Mouse (Mus musculus): Measurements from ENCODE around the gene Tomm5.
"Not testable (repeated sequence)": the region's sequence is repeated elsewhere in the genome, so short reads cannot be mapped to it uniquely, and the experiment has no call there.

Gene Tomm5

GRCm38 (mm10) chr4:45072261-45072973 is 35.5 kb downstream of the Tomm5 start:
- in situ Hi-C loops (cut with MboI; ENCODE audit: low pct_unique_long_range_greater_than_20kb in 1 of 2, low sequenced_read_pairs in 2 of 2, unreplicated experiment in 1 of 2): no loop called here

GRCm38 (mm10) chr4:45067742-45068141 is 40.2 kb downstream of the Tomm5 start:
- in situ Hi-C loops (cut with MboI; ENCODE audit: low pct_unique_long_range_greater_than_20kb in 1 of 2, low sequenced_read_pairs in 2 of 2, unreplicated experiment in 1 of 2): no loop called here

- in situ Hi-C loops (cut with MboI; ENCODE audit: low pct_unique_long_range_greater_than_20kb in 1 of 2, low sequenced_read_pairs in 2 of 2, unreplicated experiment in 1 of 2): no loop called here
Measured at GRCm38 (mm10) chr4:45066036-45066730, 41.7 kb downstream of the Tomm5 start.

- in situ Hi-C loops (cut with MboI; ENCODE audit: low pct_unique_long_range_greater_than_20kb in 1 of 2, low sequenced_read_pairs in 2 of 2, unreplicated experiment in 1 of 2): no loop called here
Measured at GRCm38 (mm10) chr4:45064577-45064976, 43.3 kb downstream of the Tomm5 start.

GRCm38 (mm10) chr4:45063836-45064235 is 44.1 kb downstream of the Tomm5 start:
- in situ Hi-C loops (cut with MboI; ENCODE audit: low pct_unique_long_range_greater_than_20kb in 1 of 2, low sequenced_read_pairs in 2 of 2, unreplicated experiment in 1 of 2): not testable (repeated sequence)

- in situ Hi-C loops (cut with MboI; ENCODE audit: low pct_unique_long_range_greater_than_20kb in 1 of 2, low sequenced_read_pairs in 2 of 2, unreplicated experiment in 1 of 2): no loop called here
Measured at GRCm38 (mm10) chr4:45055451-45055850, 52.5 kb downstream of the Tomm5 start.

All from mouse embryonic stem cell (cell line).